Mouse (Mus musculus) fat pad, adult 2 months (tissue): ENCODE results near the gene Mrc1.
A peak's percentile ranks its signal among the peaks of the same experiment; 100 is the strongest.

Experiments used
- DNase-seq: peaks from one replicate; pipeline ENCODE4 v3.0.0-alpha.2; 2011; ENCODE audit warnings: low read depth, low spot score; ENCODE audit errors: extremely low read depth

The Mrc1 gene

DNA sequence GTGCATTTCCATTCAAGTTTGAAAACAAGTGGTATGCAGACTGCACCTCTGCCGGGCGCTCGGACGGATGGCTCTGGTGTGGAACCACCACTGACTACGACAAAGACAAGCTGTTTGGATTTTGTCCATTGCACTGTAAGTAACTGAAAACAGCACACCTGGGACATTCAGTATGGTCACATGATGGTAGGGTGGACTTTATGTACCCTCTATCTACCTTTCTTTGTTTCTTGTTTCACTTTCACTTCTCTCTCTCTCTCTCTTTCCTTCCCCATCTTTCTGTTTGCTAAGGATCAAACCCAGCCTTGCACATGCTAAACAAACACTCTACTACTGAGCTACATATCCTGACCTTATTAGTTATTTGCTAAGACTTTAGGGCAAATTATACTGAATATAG, 15.0 kb downstream of the Mrc1 start:
- no peak for DNase-seq

DNA sequence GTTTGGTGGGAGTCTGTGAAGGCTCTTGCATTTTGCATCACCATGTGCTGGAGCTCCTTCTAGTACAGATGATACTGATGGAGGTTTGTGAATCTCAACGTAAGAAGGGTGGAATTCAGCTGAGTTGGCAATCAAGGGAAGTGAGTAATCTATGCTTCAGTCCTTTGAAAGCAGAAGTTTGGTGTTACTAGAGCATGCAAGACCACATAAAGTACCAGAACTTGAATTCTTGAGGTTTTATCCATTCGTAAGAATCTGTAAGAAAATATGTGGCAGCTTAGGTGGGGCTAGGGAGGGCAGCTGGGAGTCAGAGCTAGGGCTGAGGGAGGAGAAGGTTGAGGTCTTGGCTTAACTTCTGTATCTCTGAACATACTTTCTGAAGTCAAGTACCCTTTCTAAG, 15.5 kb downstream of the Mrc1 start:
- DNase-seq: no peak

DNA sequence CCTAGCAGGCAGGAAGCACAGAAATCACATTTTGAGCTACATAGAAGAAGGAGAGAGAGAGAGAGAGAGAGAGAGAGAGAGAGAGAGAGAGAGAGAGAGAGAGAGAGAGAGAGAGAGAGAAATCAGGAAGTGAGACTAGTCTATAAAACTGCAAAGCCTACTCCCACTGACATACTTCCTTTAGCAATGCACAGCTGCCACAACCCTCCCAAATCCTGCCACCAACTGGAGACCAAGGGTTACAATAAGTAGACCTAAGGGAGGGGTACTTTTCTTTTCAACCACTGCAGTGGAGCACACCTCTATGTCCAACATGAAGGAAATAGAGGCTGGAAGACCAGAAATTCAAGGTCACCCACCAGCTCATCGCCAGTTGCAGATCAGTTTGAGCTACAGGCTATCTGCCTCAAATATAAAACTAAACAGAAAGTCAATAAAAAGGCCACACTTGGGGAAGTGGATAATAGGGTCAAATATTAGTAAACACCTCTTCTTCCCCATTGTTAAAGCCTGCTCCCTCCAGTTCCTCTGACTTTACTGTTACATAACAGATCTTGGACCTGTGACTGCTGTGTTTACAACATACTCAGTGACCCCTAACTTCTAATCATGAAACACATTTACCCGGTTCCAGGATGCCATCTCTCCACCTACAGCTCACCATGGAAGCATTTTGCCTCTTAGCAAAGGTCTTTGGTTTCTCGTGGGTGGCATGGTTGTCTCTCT, 20.8 kb downstream of the Mrc1 start:
- no peak for DNase-seq

DNA sequence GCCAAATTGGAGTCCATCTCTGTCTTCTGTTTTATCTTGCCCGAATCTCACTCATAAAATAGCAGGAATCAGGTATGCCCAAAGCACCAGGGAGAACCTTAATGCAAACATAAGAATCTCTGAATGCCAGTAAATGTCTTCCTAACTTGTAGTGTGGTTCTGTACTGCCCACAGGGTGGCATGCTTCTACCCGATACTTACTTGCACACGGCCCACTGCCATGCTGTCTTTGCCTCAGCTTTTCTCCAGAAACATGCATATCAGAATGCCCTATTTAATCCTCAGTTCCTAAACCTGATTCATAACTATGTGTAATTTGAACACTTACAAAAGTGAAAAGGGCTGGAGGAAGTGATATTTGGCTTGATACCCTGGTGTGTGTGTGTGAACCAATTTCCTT, 22.7 kb downstream of the Mrc1 start:
- no peak for DNase-seq

DNA sequence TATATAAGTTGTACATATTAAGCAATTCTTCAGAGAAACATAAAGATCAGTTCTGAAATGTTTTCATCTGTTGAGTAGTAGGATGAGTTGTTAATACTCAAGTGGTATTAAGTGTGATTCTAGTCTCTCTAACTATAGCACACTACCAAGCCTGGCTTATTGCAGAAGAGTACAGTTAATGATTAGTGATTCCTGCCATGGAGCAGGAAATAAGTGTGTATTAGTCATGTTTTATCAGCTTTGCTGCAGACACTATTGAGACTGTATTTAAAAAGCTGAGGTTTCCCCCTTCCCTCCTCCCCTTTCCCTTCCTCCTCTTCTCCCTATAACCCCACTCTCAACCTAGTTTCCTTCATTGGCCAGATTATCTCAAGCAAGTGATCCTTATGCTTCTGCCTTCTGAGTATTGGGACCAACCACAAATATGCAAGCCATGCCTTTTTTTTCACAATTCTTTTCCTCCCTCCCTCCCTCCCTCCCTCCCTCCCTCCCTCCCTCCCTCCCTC, 29.2 kb downstream of the Mrc1 start:
- DNase-seq: no peak

DNA sequence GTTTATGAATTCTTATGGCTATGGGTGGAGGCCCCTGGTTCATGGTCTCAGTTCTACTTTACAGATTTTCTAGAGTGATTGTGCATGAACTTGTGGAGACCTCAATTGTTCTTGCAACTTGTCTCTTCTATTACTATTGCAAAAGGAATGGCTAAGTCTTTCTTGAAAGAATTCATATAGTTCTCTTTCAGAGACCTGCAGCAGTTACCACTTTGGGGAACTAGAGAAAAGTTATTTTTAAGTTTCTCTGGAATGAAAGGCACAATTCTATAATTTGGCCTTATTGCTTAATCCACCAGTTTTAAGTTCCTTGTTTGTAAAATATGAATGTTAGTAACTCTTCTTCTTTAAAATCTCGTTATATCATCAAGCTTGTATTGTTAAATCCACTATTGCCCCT, 32.9 kb downstream of the Mrc1 start:
- DNase-seq: no peak

DNA sequence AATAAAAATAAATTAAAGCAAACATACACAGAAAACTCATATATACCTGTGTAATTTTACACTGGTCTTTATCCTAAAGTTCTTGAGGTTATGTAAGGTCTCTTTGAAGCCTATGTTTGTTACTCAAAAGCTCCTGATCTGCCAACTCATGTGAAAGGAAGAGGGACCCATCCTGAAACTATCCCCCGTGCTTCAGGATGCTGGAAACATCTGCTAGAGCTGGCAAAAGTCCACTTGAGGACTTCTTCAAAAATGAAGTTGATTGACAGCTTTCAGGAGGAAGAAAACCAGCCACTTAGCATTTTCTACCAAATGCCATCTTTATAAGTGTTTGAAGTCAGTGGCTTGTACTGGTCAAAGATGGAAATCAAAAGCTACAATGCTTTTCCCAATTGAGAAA, 40.0 kb downstream of the Mrc1 start:
- DNase-seq: no peak

DNA sequence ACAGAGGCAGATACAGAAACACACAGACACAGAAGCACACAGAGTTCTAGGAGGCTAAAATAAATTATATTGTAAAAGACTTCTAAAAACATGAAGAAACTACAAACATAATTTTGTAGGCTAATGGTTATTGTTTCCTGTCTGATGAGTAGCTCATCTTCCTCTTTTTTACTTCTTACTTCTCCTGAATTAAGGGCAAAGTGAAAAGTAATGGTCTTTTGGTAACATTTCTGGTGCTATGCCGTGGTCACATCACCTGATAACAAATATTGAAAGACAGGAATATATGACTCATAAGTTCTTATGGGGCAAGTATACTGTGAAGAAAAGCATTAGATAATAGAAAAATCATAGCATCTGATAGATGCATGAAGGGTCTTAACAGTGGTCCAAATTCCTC, 42.9 kb downstream of the Mrc1 start:
- no peak for DNase-seq

DNA sequence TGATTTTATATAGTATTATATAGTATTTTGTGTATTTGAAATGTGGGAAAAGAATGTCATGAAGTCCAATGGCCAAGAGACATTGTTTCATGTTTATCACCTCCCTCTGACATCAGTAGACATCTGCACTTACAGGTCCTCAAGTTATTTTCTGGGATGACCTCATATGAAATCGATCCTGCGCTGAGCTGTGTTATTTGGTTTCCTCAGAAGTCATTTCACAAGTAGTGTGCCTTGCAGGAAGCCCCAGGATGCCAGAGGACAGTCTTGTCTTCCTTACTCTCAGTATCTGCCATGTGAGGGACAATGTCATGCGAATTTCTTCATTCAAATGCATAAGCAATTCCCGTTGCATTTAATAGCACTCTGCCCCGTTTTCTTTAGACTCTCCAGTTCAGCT, 46.6 kb downstream of the Mrc1 start:
- DNase-seq: no peak

DNA sequence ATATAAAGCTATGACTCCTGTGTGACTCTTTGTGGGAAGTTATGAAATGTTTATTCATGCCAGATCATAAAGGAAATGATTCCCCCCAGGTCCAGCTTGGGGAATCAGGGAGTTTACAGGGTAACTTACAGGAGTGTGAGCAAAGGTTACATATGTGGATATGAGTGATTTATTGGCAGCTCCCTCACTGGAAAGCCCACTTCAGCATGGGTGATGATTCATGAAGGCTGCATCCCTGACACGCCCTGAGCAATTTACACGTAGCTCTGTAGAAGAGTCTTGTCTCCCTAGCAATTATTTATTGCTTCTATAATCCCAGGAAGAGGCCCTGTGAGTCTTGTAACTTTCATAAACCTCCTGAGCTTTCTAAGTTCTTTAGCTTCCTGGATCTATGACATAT, 50.1 kb downstream of the Mrc1 start:
- DNase-seq: no peak

DNA sequence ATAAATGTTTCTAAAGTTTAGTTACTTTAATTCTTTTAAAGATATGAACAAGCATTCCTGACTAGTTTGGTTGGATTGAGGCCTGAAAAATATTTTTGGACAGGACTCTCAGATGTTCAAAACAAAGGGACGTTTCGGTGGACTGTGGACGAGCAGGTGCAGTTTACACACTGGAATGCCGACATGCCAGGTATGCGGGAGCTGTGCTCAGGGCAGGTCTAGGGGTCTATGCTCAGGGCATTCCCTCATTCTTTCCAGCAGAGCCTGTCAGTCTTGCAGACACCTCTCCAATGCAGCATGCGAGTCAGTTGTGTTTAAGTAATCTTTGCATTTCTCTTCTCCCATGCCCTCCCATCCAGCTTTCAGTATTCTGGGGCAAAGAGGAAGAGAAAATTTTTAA, 50.6 kb downstream of the Mrc1 start:
- no peak for DNase-seq

DNA sequence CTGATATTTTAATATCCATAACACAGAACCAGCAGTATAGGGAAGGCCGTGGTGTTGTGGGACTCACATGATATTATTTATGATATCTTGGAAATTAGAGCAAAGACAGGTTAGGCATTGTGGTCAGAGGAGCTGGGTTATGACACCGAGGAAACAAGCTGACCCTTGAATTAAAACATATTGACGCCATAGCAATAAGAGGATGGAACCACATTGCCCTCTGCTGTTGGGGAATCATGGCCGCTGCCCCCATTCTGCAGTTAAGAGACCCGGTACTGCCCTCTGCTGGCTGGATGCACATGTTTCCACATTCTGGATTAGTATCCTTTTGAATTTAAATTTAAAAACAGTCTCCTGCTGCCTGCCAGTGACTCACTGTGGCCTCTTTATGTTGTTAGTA, 66.1 kb downstream of the Mrc1 start:
- peak; percentile 7 for DNase-seq

DNA sequence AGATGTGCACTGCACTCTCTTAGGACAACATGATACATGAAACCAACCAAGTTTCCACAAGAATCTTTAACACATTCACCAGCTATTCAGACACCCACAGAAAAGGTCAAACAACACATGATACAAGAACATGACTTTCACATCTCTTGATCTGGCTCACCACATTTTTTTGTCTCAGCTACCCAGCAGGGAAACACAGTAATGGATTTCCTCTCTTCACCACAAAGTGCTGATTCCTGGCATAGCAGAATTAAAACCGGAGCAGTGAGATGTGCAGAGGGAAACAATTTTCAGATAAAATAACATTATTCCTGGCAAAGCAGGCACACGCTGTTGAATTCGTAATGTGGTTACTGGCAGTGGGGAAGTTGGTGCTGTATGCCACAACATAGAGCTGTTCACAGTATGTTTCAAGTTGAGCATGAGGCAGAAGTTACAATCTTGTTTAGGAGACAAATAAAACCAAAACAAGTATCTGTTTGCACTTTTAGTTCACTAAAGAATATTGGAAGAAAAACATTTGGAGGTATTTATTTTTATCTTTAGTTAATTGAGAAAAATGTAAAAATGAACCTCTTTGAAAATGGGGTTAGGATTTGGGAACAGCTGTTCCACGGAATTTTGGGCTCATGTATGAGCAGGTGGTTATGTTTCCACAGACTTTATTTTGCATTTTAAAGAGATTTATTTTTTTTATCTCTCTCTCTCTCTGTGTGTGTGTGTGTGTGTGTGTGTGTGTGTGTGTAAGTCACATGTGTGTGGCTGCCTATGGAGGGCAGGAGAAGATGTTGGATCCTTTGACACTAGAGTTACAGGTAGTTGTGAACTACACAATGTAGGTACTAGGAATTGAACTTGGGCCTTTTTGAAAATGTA, 83.6 kb downstream of the Mrc1 start:
- DNase-seq: no peak

DNA sequence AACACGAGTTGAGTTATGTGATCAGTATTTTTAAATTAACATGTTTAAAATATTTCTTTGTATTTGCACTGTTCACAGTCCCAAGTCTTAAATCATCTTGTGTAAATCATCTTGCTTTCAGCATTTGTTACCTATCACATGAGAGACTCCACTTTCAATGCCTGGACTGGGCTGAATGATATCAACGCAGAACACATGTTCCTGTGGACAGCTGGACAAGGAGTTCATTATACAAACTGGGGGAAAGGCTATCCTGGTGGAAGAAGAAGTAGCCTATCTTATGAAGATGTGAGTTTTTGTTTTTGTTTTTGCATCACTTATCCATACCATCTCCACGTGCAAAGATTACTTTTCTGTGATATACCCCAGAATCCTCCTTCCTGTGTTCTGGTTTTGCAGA, 85.9 kb downstream of the Mrc1 start:
- DNase-seq: no peak

DNA sequence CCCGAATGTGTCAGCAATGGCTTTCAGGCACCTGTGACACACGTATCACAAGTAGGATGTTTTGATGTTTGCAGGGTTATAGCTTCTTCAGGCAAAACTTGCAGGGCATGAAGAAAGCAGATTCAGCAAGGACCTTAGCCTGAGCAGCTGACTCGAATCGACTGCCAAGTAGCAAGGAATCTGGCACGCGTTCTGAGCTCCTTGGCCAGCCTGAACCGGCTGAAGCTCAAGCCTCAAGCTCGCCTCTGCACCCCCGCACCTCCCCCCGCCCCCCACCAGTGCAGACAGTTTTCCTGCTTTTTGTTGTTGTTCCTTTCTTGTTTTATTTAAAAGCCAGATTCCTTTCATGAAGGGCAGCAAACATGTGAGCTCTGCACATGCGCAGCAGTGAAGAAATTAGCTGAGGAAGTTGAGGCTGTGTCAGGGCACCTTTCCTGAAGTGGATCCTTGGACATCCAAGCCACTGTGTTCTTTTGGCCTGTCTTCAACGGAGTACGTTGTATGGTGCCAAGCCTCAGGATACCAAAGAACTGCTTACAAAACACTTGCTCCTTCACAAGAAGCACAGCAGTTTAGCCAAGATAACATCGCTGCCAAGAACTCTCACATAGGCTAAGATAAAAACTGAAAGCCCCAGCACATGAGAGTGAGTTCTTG, 112.6 kb downstream of the Mrc1 start:
- DNase-seq: peak; percentile 77

DNA sequence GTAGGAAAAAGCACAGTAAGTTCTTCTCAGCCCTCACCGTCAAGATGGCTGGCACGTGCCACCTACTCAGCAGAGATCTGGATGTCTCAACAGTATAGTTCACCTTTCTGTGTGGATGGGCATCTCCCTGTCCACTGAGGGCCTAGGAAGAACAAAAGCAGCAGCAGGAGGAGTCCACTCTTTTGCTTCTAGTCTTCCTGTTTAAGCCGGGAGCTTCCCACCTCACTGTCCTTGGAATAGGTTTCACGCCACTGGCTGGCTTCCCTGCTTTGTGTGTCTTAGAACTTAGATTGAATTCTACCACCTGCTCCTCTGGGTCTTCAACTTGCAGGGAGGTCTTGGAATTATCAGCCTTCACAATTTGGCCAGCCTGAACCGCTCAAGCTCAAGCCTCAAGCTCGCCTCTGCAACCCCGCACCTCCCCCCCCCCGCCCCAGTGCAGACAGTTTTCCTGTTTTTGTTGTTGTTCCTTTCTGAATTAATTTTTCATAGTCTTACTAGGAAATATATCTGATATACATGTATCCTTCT, 113.2 kb downstream of the Mrc1 start:
- DNase-seq: no peak
